Mouse (Mus musculus) adrenal gland, adult 18-20 months (tissue): ENCODE measurements around the gene Nrxn1. TPM values are rescaled to one million over a fixed set of nuclear protein-coding genes. Genes with fewer than 3 reads are reported as not detected.

Source experiments
- DNase-seq, 2 experiments: peaks; one replicate each; pipeline ENCODE4 v3.0.0; 2021 to 2022; ENCODE audit warnings: low spot score in 2 of 2
- total RNA-seq, 2 experiments: library from RNA; stranded (reverse); gene quantifications; 1 replicate in 1 of 2; 2 replicates in 1 of 2; pipeline ENCODE4 v1.2.3; 2021

The Nrxn1 gene
- total RNA-seq, 2 experiments from 2014 or later = 12.1 to 15.1 TPM

GRCm38 (mm10) chr17:90452770-90453169, 640.1 kb downstream of the Nrxn1 start:
- no peak for DNase-seq

GRCm38 (mm10) chr17:90451384-90451783, 641.5 kb downstream of the Nrxn1 start:
- DNase-seq = no peak

GRCm38 (mm10) chr17:90443067-90443466, 649.8 kb downstream of the Nrxn1 start:
- no peak for DNase-seq

- no peak for DNase-seq
These were observed 657.0 kb downstream of the Nrxn1 start for GRCm38 (mm10) chr17:90435836-90436235.

DNA sequence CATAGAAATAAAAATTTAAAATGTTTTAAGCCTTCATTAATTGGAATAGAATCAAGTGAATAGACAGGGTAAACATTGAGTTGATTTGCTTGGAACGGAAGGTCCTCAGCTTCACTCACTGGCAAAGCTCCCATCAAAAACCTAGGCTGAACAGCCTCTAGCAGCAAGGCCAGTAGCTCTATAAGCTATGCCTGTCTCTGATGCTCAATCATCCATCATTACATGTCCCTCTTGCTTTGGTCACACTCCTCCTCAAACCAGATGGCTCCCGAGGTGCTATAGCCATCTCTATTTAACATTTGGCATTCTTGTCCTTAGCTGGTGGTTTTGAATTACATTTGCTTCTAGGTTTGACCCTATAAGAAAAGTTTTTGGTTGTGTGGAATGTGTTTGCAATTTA, 657.5 kb downstream of the Nrxn1 start:
- no peak for DNase-seq

- no peak for DNase-seq
These were observed 662.7 kb downstream of the Nrxn1 start for GRCm38 (mm10) chr17:90430211-90430610.

GRCm38 (mm10) chr17:90425974-90426373, 666.9 kb downstream of the Nrxn1 start:
- DNase-seq = no peak

DNA sequence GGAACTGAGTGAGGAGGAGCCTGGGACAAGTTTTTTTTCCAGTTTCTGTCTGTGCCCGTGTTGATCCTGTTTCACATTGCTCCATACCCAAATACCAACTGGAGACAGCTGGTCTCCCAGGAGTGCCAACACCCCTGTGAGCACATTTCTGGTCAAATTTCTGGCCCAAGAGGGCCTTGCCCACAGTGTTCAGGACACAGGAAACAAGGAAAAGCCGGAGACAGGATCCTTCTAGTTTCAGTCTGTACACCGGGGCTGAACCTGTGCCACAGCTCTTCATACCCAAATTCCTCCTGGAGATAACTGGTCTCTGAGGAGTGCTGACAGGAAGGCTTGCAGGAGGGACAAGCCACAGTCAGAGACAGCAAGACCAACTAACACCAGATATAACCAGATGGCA, 670.3 kb downstream of the Nrxn1 start:
- DNase-seq = no peak

DNA sequence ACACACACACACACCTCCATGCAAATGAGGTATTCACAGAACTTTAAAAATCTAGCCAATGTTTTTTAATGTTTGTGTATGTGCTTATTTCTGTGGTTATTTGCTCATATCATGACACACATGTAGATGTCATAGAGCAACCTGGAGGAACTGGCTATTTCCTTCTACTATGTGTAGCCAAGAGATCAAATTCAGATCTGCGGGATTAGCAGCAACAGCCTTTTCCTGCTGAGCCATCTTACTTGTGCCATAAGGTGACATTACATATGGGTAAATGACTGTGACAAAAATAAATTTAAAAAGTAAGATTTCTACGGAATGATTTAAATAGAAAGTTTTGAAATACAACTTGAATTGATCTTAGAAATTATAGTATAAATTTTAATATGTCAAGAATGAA, 672.1 kb downstream of the Nrxn1 start:
- no peak for DNase-seq

GRCm38 (mm10) chr17:90419615-90420014, 673.3 kb downstream of the Nrxn1 start:
- DNase-seq = no peak

DNA sequence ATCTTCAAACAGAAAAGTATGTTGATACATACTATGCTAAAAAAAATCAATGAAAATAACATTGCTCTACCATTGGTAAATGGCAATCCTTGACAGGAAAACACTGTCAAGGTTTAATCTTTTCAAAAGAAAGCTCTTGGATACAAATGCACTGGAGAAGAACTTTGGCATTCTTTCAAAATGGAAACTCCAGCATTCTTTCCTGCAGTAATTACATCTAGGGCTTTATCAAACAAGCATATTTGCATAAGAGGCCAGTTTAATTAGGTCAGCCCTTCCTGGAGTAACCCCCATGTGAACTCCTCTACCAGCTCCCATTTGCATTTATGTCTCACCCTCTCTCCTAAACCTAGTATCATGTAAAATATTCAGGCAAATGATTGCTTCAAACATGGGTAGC, 696.5 kb downstream of the Nrxn1 start:
- DNase-seq = no peak

GRCm38 (mm10) chr17:90394606-90395005, 698.3 kb downstream of the Nrxn1 start:
- no peak for DNase-seq

DNA sequence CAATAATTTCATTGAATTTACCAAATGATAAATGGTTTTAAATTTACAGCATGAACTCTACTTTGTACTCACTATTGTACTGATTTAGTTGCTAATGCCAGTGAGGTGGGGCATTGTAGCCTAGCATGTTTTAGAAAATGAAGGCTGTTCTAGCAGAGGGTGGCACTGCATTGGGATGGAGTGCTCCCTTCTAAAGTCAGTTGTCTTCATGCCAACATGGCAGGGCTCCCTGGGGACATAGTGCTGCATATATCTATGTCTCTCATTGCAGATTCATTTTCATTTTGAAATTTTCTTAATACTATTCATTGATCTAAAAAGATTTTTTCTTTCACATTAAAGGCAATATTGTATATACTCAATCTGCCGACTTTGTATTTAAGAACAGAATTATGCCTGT, 700.1 kb downstream of the Nrxn1 start:
- DNase-seq = no peak

GRCm38 (mm10) chr17:90390316-90391212, 702.3 kb downstream of the Nrxn1 start:
- no peak for DNase-seq

GRCm38 (mm10) chr17:90384856-90385255, 708.0 kb downstream of the Nrxn1 start:
- DNase-seq = no peak

DNA sequence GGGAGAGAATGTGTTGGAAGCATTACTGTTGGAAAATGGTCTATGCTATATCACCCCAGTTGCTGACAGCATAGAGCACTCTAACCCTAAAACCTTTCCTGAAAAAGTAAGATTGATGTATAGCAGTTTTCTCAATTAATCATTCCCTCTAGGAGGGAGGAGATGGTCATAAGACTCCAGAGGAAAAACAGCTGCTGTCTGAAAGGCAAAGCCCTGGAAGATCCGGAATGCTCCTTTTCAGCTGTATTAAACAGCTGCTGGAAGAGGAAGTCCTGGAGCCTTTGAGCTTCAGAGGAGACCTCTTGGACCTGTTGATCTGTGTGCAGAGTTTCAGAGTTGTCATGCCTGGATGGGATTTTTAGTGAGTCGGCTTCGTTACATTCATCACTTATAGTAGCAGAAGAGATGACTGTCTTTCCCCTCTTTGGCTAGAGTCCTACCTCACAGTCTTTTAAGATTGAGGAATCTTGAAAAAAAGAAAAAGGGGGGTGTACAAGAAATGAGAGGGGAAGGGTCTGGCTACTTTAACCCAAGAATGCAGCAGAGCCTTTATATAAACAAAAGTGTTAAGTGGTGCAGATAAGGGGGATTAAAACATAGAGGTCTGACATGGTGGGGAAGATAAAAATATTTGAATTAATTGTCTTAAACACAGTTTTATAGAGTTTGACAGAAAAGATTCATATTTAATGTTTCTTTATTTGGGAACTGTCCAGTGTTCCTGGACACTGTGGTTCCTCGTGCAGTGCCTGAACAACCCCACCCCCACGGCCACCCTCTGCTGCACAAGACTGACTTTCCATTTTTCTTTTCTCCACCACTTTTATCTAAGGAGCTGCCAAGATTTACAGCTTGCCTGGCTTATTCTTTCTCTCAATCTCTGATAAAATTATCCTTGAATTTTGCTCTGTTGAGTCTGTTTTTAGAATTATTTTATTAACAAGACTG, 710.1 kb downstream of the Nrxn1 start:
- no peak for DNase-seq

DNA sequence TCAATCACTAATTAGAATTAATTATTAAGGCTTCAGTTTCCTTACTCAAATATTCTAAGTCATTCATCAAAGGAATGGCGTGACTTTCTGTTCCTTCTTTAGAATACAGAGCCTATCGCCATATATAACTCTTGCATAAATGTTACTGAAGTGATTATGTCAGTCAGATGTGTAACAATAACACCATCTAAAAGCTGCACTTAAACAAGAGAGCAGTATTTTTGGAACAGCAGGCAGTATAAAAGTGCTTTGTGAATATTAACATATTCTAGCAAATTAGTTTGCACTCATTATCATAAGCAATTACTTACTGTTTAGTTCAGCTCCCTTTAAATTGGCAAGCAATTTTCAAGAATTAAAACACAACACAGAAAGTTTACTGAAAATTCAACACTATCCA, 716.3 kb downstream of the Nrxn1 start:
- DNase-seq = no peak

GRCm38 (mm10) chr17:90362169-90362568, 730.7 kb downstream of the Nrxn1 start:
- no peak for DNase-seq

- DNase-seq = no peak
These were observed 743.3 kb downstream of the Nrxn1 start for GRCm38 (mm10) chr17:90349385-90350095.

GRCm38 (mm10) chr17:90346735-90347475, 746.0 kb downstream of the Nrxn1 start:
- no peak for DNase-seq

DNA sequence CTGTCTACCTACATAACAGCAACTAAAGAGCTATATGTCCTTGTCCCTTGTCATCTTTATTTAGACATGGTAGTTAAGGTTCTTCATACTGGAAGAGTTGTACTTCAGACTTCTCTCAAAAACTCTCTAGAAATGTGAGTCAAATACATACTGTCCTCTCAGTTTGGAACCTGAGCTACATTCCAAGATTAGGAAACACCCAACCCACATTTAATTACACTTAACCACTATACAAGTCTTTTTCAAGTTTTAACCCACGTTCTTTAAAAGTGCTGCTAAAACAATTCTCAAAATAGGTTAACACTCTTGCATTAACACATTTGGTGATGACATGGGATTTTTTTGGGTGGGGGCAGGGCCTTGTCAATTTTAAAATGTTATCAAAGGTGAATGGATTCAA, 759.4 kb downstream of the Nrxn1 start:
- DNase-seq = no peak
